Mouse (Mus musculus): ENCODE results near the gene Zc3h18. TPM values are rescaled to one million over a fixed set of nuclear protein-coding genes. Genes with fewer than 3 reads are reported as not detected.
A peak's percentile ranks its signal among the peaks of the same experiment; 100 is the strongest.

Zc3h18 gene
- polyA plus RNA-seq, 2 experiments = 31.3 to 58.1 TPM

GRCm38 (mm10) chr8:122362271-122362670 is 14.1 kb upstream of the Zc3h18 start:
- H3K36me3 ChIP-seq (ENCODE audit: control insufficient read depth, insufficient read depth, low read length) = no peaks in the 10 kb centered on the region
- DNase-seq (ENCODE audit: low spot score) (peak; percentile 58), ATAC-seq (ENCODE audit: low FRiP score, low read depth) (peak; percentile 84)
- H3K27ac ChIP-seq (replicated peaks; ENCODE audit: low read depth, low read length) = 0 out of 2 replicates have a peak overlapping the region, but pooled peaks have one; percentile 5
- no peaks in the 10 kb centered on the region for H3K27me3 ChIP-seq (ENCODE audit: control insufficient read depth, insufficient read depth, low read length)
- H3K4me3 ChIP-seq (replicated peaks; ENCODE audit: low read length) = no peak overlapping the region
- no peak overlapping the region for H3K4me2 ChIP-seq (replicated peaks; ENCODE audit: low read depth, low read length, severe bottlenecking)
- TF ChIP-seq POLR2A (IDR thresholded peaks at IDR 0.05; ENCODE audit: borderline replicate concordance, extremely low read depth, insufficient read depth, insufficient read length) = no peak
- H3K9ac ChIP-seq (ENCODE audit: low read depth, low read length, severe bottlenecking) = peak overlapping the region; percentile 13; the same call in 1 of the 2 replicates
- H3K9me3 ChIP-seq (ENCODE audit: control insufficient read depth, low read length) = no peaks in the 10 kb centered on the region
- H3K4me1 ChIP-seq (ENCODE audit: control insufficient read depth, insufficient read depth, low read length) = peaks cover 9% of the 10 kb centered on the region
- WGBS = 30% methylated on average over 5 of the region's 5 CpGs

GRCm38 (mm10) chr8:122362967-122363366 is 13.4 kb upstream of the Zc3h18 start:
- peaks cover 9% of the 10 kb centered on the region for H3K4me1 ChIP-seq (ENCODE audit: control insufficient read depth, insufficient read depth, low read length)
- no peak overlapping the region for H3K4me2 ChIP-seq (replicated peaks; ENCODE audit: low read depth, low read length, severe bottlenecking)
- DNase-seq (ENCODE audit: low spot score) (no peak), ATAC-seq (ENCODE audit: low FRiP score, low read depth) (no peak)
- H3K36me3 ChIP-seq (ENCODE audit: control insufficient read depth, insufficient read depth, low read length) = no peaks in the 10 kb centered on the region
- H3K4me3 ChIP-seq (replicated peaks; ENCODE audit: low read length) = no peak overlapping the region
- H3K27ac ChIP-seq (replicated peaks; ENCODE audit: low read depth, low read length) = no peak overlapping the region
- TF ChIP-seq POLR2A (IDR thresholded peaks at IDR 0.05; ENCODE audit: borderline replicate concordance, extremely low read depth, insufficient read depth, insufficient read length) = no peak
- no peak overlapping the region for H3K9ac ChIP-seq (ENCODE audit: low read depth, low read length, severe bottlenecking)
- WGBS = 41% methylated on average over 6 of the region's 8 CpGs
- no peaks in the 10 kb centered on the region for H3K27me3 ChIP-seq (ENCODE audit: control insufficient read depth, insufficient read depth, low read length)
- H3K9me3 ChIP-seq (ENCODE audit: control insufficient read depth, low read length) = no peaks in the 10 kb centered on the region

- 68% methylated on average over 10 of the region's 10 CpGs for WGBS
- no peak overlapping the region for H3K27ac ChIP-seq (replicated peaks; ENCODE audit: low read depth, low read length)
- H3K27me3 ChIP-seq (ENCODE audit: control insufficient read depth, insufficient read depth, low read length) = no peaks in the 10 kb centered on the region
- H3K9ac ChIP-seq (ENCODE audit: low read depth, low read length, severe bottlenecking) = no peak overlapping the region
- no peak for ATAC-seq (ENCODE audit: low FRiP score, low read depth)
- H3K4me3 ChIP-seq (replicated peaks; ENCODE audit: low read length) = no peak overlapping the region
- no peaks in the 10 kb centered on the region for H3K9me3 ChIP-seq (ENCODE audit: control insufficient read depth, low read length)
- TF ChIP-seq POLR2A (IDR thresholded peaks at IDR 0.05; ENCODE audit: borderline replicate concordance, extremely low read depth, insufficient read depth, insufficient read length) = no peak
- H3K4me2 ChIP-seq (replicated peaks; ENCODE audit: low read depth, low read length, severe bottlenecking) = no peak overlapping the region
- no peaks in the 10 kb centered on the region for H3K36me3 ChIP-seq (ENCODE audit: control insufficient read depth, insufficient read depth, low read length)
- no peak for DNase-seq (ENCODE audit: low spot score)
- no peaks in the 10 kb centered on the region for H3K4me1 ChIP-seq (ENCODE audit: control insufficient read depth, insufficient read depth, low read length)
Observed at GRCm38 (mm10) chr8:122368494-122368893, 7.9 kb upstream of the Zc3h18 start.

GRCm38 (mm10) chr8:122369665-122370064 is 6.7 kb upstream of the Zc3h18 start:
- H3K27ac ChIP-seq (replicated peaks; ENCODE audit: low read depth, low read length) = no peak overlapping the region
- no peaks in the 10 kb centered on the region for H3K9me3 ChIP-seq (ENCODE audit: control insufficient read depth, low read length)
- DNase-seq (ENCODE audit: low spot score) (peak; percentile 58), ATAC-seq (ENCODE audit: low FRiP score, low read depth) (peak; percentile 77; the same call in 1 of the 2 replicates)
- no peaks in the 10 kb centered on the region for H3K36me3 ChIP-seq (ENCODE audit: control insufficient read depth, insufficient read depth, low read length)
- H3K4me1 ChIP-seq (ENCODE audit: control insufficient read depth, insufficient read depth, low read length) = no peaks in the 10 kb centered on the region
- peak overlapping the region; percentile 14; the same call in 1 of the 2 replicates for H3K9ac ChIP-seq (ENCODE audit: low read depth, low read length, severe bottlenecking)
- TF ChIP-seq POLR2A (IDR thresholded peaks at IDR 0.05; ENCODE audit: borderline replicate concordance, extremely low read depth, insufficient read depth, insufficient read length) = no peak
- H3K4me3 ChIP-seq (replicated peaks; ENCODE audit: low read length) = no peak overlapping the region
- 8% methylated on average over 9 of the region's 9 CpGs for WGBS
- no peaks in the 10 kb centered on the region for H3K27me3 ChIP-seq (ENCODE audit: control insufficient read depth, insufficient read depth, low read length)
- H3K4me2 ChIP-seq (replicated peaks; ENCODE audit: low read depth, low read length, severe bottlenecking) = no peak overlapping the region

- no peak for TF ChIP-seq POLR2A (IDR thresholded peaks at IDR 0.05; ENCODE audit: borderline replicate concordance, extremely low read depth, insufficient read depth, insufficient read length)
- Histone ChIP-seq H3K27ac (replicated peaks; ENCODE audit: low read depth, low read length) (no peak overlapping the region), H3K4me1 (ENCODE audit: control insufficient read depth, insufficient read depth, low read length) (0 out of 2 replicates have a peak, but pooled peaks cover 5% of the 10 kb centered on the region), H3K36me3 (ENCODE audit: control insufficient read depth, insufficient read depth, low read length) (no peaks in the 10 kb centered on the region), H3K27me3 (ENCODE audit: control insufficient read depth, insufficient read depth, low read length) (no peaks in the 10 kb centered on the region), H3K4me2 (replicated peaks; ENCODE audit: low read depth, low read length, severe bottlenecking) (no peak overlapping the region), H3K9me3 (ENCODE audit: control insufficient read depth, low read length) (no peaks in the 10 kb centered on the region), H3K4me3 (replicated peaks; ENCODE audit: low read length) (no peak overlapping the region), H3K9ac (ENCODE audit: low read depth, low read length, severe bottlenecking) (no peak overlapping the region)
- DNase-seq (ENCODE audit: low spot score) (no peak), ATAC-seq (ENCODE audit: low FRiP score, low read depth) (no peak)
- WGBS = 71% methylated on average over 6 of the region's 6 CpGs
Observed at GRCm38 (mm10) chr8:122371706-122372105, 4.7 kb upstream of the Zc3h18 start.

- DNase-seq (ENCODE audit: low spot score) = no peak
- Histone ChIP-seq H3K4me2 (replicated peaks; ENCODE audit: low read depth, low read length, severe bottlenecking) (peak overlapping the region; percentile 80; the same call in 1 of the 2 replicates), H3K4me3 (replicated peaks; ENCODE audit: low read length) (no peak overlapping the region), H3K4me1 (ENCODE audit: control insufficient read depth, insufficient read depth, low read length) (peaks cover 14% of the 10 kb centered on the region), H3K36me3 (ENCODE audit: control insufficient read depth, insufficient read depth, low read length) (peaks cover 10% of the 10 kb centered on the region), H3K9ac (ENCODE audit: low read depth, low read length, severe bottlenecking) (no peak overlapping the region), H3K27ac (replicated peaks; ENCODE audit: low read depth, low read length) (no peak overlapping the region), H3K9me3 (ENCODE audit: control insufficient read depth, low read length) (no peaks in the 10 kb centered on the region), H3K27me3 (ENCODE audit: control insufficient read depth, insufficient read depth, low read length) (no peaks in the 10 kb centered on the region)
- 90% methylated on average over 7 of the region's 7 CpGs for WGBS
- no peak for ATAC-seq (ENCODE audit: low FRiP score, low read depth)
- no peak for TF ChIP-seq POLR2A (IDR thresholded peaks at IDR 0.05; ENCODE audit: borderline replicate concordance, extremely low read depth, insufficient read depth, insufficient read length)
Observed at GRCm38 (mm10) chr8:122375320-122375719, 1.1 kb upstream of the Zc3h18 start.
